Mouse (Mus musculus): Measurements from ENCODE around the gene Clmp. TPM values are rescaled to one million over a fixed set of nuclear protein-coding genes. Genes with fewer than 3 reads are reported as not detected.
"Not testable (repeated sequence)": the region's sequence is repeated elsewhere in the genome, so short reads cannot be mapped to it uniquely, and the experiment has no call there.

Clmp gene
- total RNA-seq, 2 experiments from 2014 or later, result 7.5 to 8.2 TPM

GRCm38 (mm10) chr9:40765581-40765940 is 79.8 kb downstream of the Clmp start:
- intact Hi-C loops (cut with DNase I; ENCODE audit: low total_unique reads), result no loop called here
- DNase-seq, result no peak

- intact Hi-C loops (cut with DNase I; ENCODE audit: low total_unique reads), result no loop called here
These were observed 80.4 kb downstream of the Clmp start for GRCm38 (mm10) chr9:40766058-40766605.

GRCm38 (mm10) chr9:40767946-40768345 is 82.2 kb downstream of the Clmp start:
- DNase-seq, result no peak

More at GRCm38 (mm10) chr9:40766058-40766605, 80.4 kb downstream of the Clmp start:
- no peak for DNase-seq

GRCm38 (mm10) chr9:40772246-40772645 is 86.5 kb downstream of the Clmp start:
- DNase-seq, result peak; percentile 28
- intact Hi-C loops (cut with DNase I; ENCODE audit: low total_unique reads), result no loop called here

More at GRCm38 (mm10) chr9:40767946-40768345, 82.2 kb downstream of the Clmp start:
- intact Hi-C loops (cut with DNase I; ENCODE audit: low total_unique reads), result no loop called here

- DNase-seq; intact Hi-C loops (cut with DNase I; ENCODE audit: low total_unique reads): not testable (repeated sequence)
These were observed 87.4 kb downstream of the Clmp start for GRCm38 (mm10) chr9:40773142-40773541.

- DNase-seq, result no peak
- intact Hi-C loops (cut with DNase I; ENCODE audit: low total_unique reads), result no loop called here
These were observed 88.1 kb downstream of the Clmp start for GRCm38 (mm10) chr9:40773869-40774268.

- intact Hi-C loops (cut with DNase I; ENCODE audit: low total_unique reads), result no loop called here
These were observed 90.3 kb downstream of the Clmp start for GRCm38 (mm10) chr9:40776044-40776443.

GRCm38 (mm10) chr9:40776459-40777248 is 90.9 kb downstream of the Clmp start:
- intact Hi-C loops (cut with DNase I; ENCODE audit: low total_unique reads), result no loop called here
- DNase-seq, result no peak

More at GRCm38 (mm10) chr9:40776044-40776443, 90.3 kb downstream of the Clmp start:
- no peak for DNase-seq

- intact Hi-C loops (cut with DNase I; ENCODE audit: low total_unique reads), result no loop called here
- DNase-seq, result no peak
These were observed 94.3 kb downstream of the Clmp start for GRCm38 (mm10) chr9:40780111-40780510.

GRCm38 (mm10) chr9:40780892-40781725 is 95.3 kb downstream of the Clmp start:
- DNase-seq, result peak; percentile 18
- intact Hi-C loops (cut with DNase I; ENCODE audit: low total_unique reads), result no loop called here

- peak; percentile 64 for DNase-seq
- intact Hi-C loops (cut with DNase I; ENCODE audit: low total_unique reads), result no loop called here
These were observed 96.2 kb downstream of the Clmp start for GRCm38 (mm10) chr9:40781726-40782581.

- DNase-seq, result peak; percentile 38
- intact Hi-C loops (cut with DNase I; ENCODE audit: low total_unique reads), result no loop called here
These were observed 98.0 kb downstream of the Clmp start for GRCm38 (mm10) chr9:40783641-40784373.

GRCm38 (mm10) chr9:40784374-40784967 is 98.7 kb downstream of the Clmp start:
- intact Hi-C loops (cut with DNase I; ENCODE audit: low total_unique reads), result no loop called here
- DNase-seq, result no peak

- DNase-seq, result no peak
- intact Hi-C loops (cut with DNase I; ENCODE audit: low total_unique reads), result no loop called here
These were observed 99.7 kb downstream of the Clmp start for GRCm38 (mm10) chr9:40785452-40785851.

GRCm38 (mm10) chr9:40786820-40787219 is 101.1 kb downstream of the Clmp start:
- DNase-seq; intact Hi-C loops (cut with DNase I; ENCODE audit: low total_unique reads): not testable (repeated sequence)

- intact Hi-C loops (cut with DNase I; ENCODE audit: low total_unique reads), result no loop called here
- no peak for DNase-seq
These were observed 106.3 kb downstream of the Clmp start for GRCm38 (mm10) chr9:40791864-40792633.

- intact Hi-C loops (cut with DNase I; ENCODE audit: low total_unique reads), result no loop called here
- DNase-seq, result no peak
These were observed 107.8 kb downstream of the Clmp start for GRCm38 (mm10) chr9:40793581-40793980.

- no peak for DNase-seq
- intact Hi-C loops (cut with DNase I; ENCODE audit: low total_unique reads), result no loop called here
These were observed 108.5 kb downstream of the Clmp start for GRCm38 (mm10) chr9:40794251-40794650.

Measured in gastrocnemius, postnatal 14 days (tissue).